Mouse (Mus musculus) liver, postnatal 0 days (tissue): ENCODE measurements around the gene Dnaic1. TPM values are rescaled to one million over a fixed set of nuclear protein-coding genes. Genes with fewer than 3 reads are reported as not detected.

Experiments
- ATAC-seq: fragments of 200-750 bp; cut with Nextera tagmentation; 2 replicates; pipeline ENCODE4 v1.8.0; 2017; ENCODE audit warnings: mild to moderate bottlenecking, moderate library complexity
- DNase-seq: peaks from one replicate; pipeline ENCODE4 v3.0.0-alpha.2; 2016
- H3K27ac ChIP-seq: fragments of 300-500 bp; sonication (generic); 2 replicates; pipeline ENCODE4 v1.5.1; 2014; ENCODE audit warnings: antibody characterized with exemption, moderate library complexity, mild to moderate bottlenecking, low read depth
- H3K27me3 ChIP-seq: fragments of 300-500 bp; sonication (generic); 2 replicates; pipeline ENCODE4 v1.6.1; 2014; ENCODE audit warnings: low read length, control low read depth, mixed read lengths; ENCODE audit not compliant: insufficient read depth
- H3K36me3 ChIP-seq: fragments of 300-500 bp; sonication (generic); replicated peaks from 2 replicates; pipeline ENCODE4 v1.6.1; 2014; ENCODE audit warnings: mild to moderate bottlenecking, control low read depth, low read length, moderate library complexity, mixed read lengths; ENCODE audit not compliant: insufficient read depth
- H3K4me1 ChIP-seq: fragments of 300-500 bp; sonication (generic); 2 replicates; pipeline ENCODE4 v1.6.1; 2014; ENCODE audit warnings: antibody characterized with exemption, mild to moderate bottlenecking, control low read depth; ENCODE audit not compliant: insufficient read depth
- H3K4me2 ChIP-seq: fragments of 300-500 bp; sonication (generic); 2 replicates; pipeline ENCODE4 v1.6.1; 2014; ENCODE audit warnings: low read depth, mild to moderate bottlenecking, low read length, moderate library complexity, mixed read lengths
- H3K4me3 ChIP-seq: fragments of 300-500 bp; sonication (generic); 2 replicates; pipeline ENCODE4 v1.5.1; 2014; ENCODE audit warnings: low read depth, low read length
- H3K9ac ChIP-seq: fragments of 300-500 bp; sonication (generic); replicated peaks from 2 replicates; pipeline ENCODE4 v1.6.1; 2014; ENCODE audit warnings: mild to moderate bottlenecking, moderate library complexity
- H3K9me3 ChIP-seq: fragments of 300-500 bp; sonication (generic); 2 replicates; pipeline ENCODE4 v1.6.1; 2016; ENCODE audit warnings: mild to moderate bottlenecking, control low read depth, low read length, mixed read lengths
- CTCF ChIP-seq: sonication (generic); IDR thresholded peaks from 2 replicates; pipeline ENCODE4 v1.5.1; 2016; ENCODE audit warnings: antibody characterized with exemption, low read depth
- EP300 ChIP-seq: IDR thresholded peaks from 2 replicates; pipeline ENCODE4 v1.6.1; 2016; ENCODE audit warnings: antibody characterized with exemption, low read depth, mild to moderate bottlenecking
- WGBS: fragments of 180-500 bp; shearing (Covaris S2); extraction: QIAGEN DNeasy Blood & Tissue Kit; methylation state at CpG from one replicate; pipeline ENCODE4 v1.1.7; 2014; ENCODE audit not compliant: insufficient replicate concordance; 5-methylcytosine and 5-hydroxymethylcytosine counted together
- polyA plus RNA-seq: library from polyadenylated mRNA; unstranded; fragments of >200 nt; fragmentation: Nextera tagmentation; extraction: Ambion mirVana; gene quantifications from 2 replicates; pipeline ENCODE4 v1.2.1, GENCODE M21; 2015

Dnaic1 gene
- polyA plus RNA-seq, 1 experiment from 2014 or later: 14.2 TPM

DNA sequence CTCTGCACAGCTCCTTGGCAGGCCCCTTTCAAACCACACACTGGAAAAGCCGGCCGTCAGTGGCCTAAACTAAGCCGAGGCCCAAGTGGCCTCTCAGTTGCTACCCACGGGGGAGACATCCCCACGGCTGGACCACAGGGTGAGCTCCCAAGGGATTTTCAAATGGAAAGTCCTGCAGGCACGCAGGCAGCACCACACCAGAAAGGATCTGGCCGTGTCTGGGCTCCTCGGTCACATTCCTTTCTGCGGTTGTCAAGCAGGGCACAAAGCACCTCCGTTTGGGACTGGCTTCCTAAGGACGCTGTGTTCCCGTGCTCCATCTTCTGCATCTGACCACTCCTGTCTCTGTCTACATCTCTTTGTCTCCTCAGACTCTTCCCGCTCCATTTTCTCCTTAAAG lies 42.5 kb upstream of the Dnaic1 start:
- Histone ChIP-seq H3K4me2 (no peak overlapping the region), H3K4me1 (no peaks in the 10 kb centered on the region), H3K9ac (no peak overlapping the region), H3K36me3 (no peaks in the 10 kb centered on the region), H3K27ac (no peak overlapping the region), H3K4me3 (no peak overlapping the region), H3K9me3 (no peaks in the 10 kb centered on the region), H3K27me3 (no peaks in the 10 kb centered on the region)
- no peak for ATAC-seq
- DNase-seq: no peak
- WGBS: 63% methylated on average over 13 of the region's 13 CpGs
- no peak for TF ChIP-seq EP300
- no peak for TF ChIP-seq CTCF

DNA sequence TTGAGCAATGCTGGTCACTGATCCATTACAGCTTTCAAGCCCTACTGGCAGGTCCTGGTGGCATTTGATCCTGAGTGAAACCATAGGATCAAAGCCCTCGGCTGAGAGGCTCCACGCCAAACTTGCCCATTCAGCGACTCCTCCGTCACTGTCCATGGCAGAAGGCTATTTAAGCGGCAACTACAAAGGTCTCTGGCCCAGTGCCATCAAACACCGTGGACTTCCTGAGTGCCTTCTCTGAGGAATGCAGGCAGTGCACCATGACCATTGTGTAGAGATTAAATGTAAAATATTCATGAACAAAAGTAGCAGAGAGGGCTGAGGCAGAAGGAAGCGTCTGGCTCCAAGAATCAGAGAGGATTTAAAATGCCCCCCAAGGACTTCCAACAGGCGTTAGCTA lies 41.6 kb upstream of the Dnaic1 start:
- DNase-seq (no peak), ATAC-seq (no peak)
- Histone ChIP-seq H3K36me3 (no peaks in the 10 kb centered on the region), H3K27ac (no peak overlapping the region), H3K4me2 (no peak overlapping the region), H3K27me3 (no peaks in the 10 kb centered on the region), H3K9ac (no peak overlapping the region), H3K9me3 (no peaks in the 10 kb centered on the region), H3K4me3 (no peak overlapping the region), H3K4me1 (no peaks in the 10 kb centered on the region)
- TF ChIP-seq CTCF (no peak), EP300 (no peak)
- WGBS: 45% methylated on average over 8 of the region's 8 CpGs

GRCm38 (mm10) chr4:41532420-41532819 lies 37.2 kb upstream of the Dnaic1 start:
- Histone ChIP-seq H3K27me3 (no peaks in the 10 kb centered on the region), H3K9ac (no peak overlapping the region), H3K4me3 (no peak overlapping the region), H3K9me3 (no peaks in the 10 kb centered on the region), H3K4me2 (no peak overlapping the region), H3K36me3 (no peaks in the 10 kb centered on the region), H3K4me1 (no peaks in the 10 kb centered on the region), H3K27ac (no peak overlapping the region)
- TF ChIP-seq EP300 (no peak), CTCF (no peak)
- 25% methylated on average over 6 of the region's 6 CpGs for WGBS
- ATAC-seq: no peak
- DNase-seq: peak; percentile 52

DNA sequence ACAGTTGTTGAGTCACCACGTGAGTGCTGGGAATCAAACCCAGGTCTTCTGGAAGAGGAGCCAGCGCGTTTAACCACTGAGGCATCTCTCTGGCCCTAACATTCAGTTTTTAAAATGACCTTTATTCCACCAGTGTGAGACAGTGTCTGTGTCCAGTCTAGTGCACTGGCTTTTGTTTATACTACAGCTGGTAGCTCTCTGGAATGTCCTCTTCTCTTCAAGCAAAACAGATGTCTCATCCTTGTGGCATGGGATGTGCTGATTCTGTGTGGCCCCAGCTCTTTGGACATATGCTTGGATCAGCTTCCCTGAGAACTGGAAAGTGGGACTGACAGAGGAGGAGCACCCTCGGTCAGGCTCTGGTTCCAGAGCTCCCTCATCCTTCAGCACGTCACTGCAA lies 34.7 kb upstream of the Dnaic1 start:
- Histone ChIP-seq H3K4me2 (no peak overlapping the region), H3K4me3 (no peak overlapping the region), H3K27me3 (no peaks in the 10 kb centered on the region), H3K36me3 (no peaks in the 10 kb centered on the region), H3K9me3 (no peaks in the 10 kb centered on the region), H3K27ac (no peak overlapping the region), H3K4me1 (no peaks in the 10 kb centered on the region), H3K9ac (no peak overlapping the region)
- DNase-seq: no peak
- TF ChIP-seq EP300 (no peak), CTCF (no peak)
- WGBS: 73% methylated on average over 5 of the region's 5 CpGs
- ATAC-seq: no peak

GRCm38 (mm10) chr4:41542136-41542535 lies 27.4 kb upstream of the Dnaic1 start:
- H3K4me1 ChIP-seq: no peaks in the 10 kb centered on the region
- WGBS: 68% methylated on average over 8 of the region's 8 CpGs
- TF ChIP-seq EP300: no peak
- no peak for TF ChIP-seq CTCF
- H3K9ac ChIP-seq: no peak overlapping the region
- H3K27me3 ChIP-seq: no peaks in the 10 kb centered on the region
- ATAC-seq: no peak
- no peak overlapping the region for H3K27ac ChIP-seq
- H3K36me3 ChIP-seq: no peaks in the 10 kb centered on the region
- no peaks in the 10 kb centered on the region for H3K9me3 ChIP-seq
- no peak overlapping the region for H3K4me2 ChIP-seq
- DNase-seq: no peak
- H3K4me3 ChIP-seq: no peak overlapping the region

DNA sequence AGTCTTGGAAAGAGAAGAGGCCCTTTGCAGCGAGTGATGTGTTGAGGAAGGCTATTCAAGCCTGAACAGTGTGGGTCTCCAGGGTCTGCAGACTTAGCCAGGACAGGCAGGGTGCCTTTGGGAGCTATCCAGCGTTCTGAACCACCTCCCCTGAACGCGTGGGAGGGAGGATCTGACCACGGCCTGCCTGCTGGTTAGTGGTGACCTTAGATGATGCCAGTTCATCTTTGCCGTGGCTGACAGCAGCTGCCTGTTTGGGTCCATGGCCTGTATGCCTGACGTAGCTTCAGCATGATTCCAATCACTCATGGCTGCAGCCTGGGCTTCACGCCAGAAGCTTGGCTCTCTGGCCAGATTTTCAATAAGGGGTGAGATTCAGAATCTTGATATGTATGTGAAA lies 23.6 kb upstream of the Dnaic1 start:
- no peak overlapping the region for H3K4me3 ChIP-seq
- H3K36me3 ChIP-seq: no peaks in the 10 kb centered on the region
- ATAC-seq (no peak), DNase-seq (peak; percentile 53)
- no peaks in the 10 kb centered on the region for H3K9me3 ChIP-seq
- no peak overlapping the region for H3K27ac ChIP-seq
- 20% methylated on average over 8 of the region's 8 CpGs for WGBS
- H3K9ac ChIP-seq: no peak overlapping the region
- TF ChIP-seq EP300 (no peak), CTCF (no peak)
- H3K4me1 ChIP-seq: no peaks in the 10 kb centered on the region
- H3K27me3 ChIP-seq: no peaks in the 10 kb centered on the region
- no peak overlapping the region for H3K4me2 ChIP-seq

GRCm38 (mm10) chr4:41547086-41547485 lies 22.5 kb upstream of the Dnaic1 start:
- no peaks in the 10 kb centered on the region for H3K27me3 ChIP-seq
- H3K4me3 ChIP-seq: no peak overlapping the region
- H3K9me3 ChIP-seq: no peaks in the 10 kb centered on the region
- ATAC-seq (no peak), DNase-seq (no peak)
- WGBS: 56% methylated on average over 1 of the region's 1 CpGs
- H3K9ac ChIP-seq: no peak overlapping the region
- no peaks in the 10 kb centered on the region for H3K4me1 ChIP-seq
- H3K27ac ChIP-seq: no peak overlapping the region
- no peak for TF ChIP-seq EP300
- TF ChIP-seq CTCF: no peak
- H3K36me3 ChIP-seq: no peaks in the 10 kb centered on the region
- H3K4me2 ChIP-seq: no peak overlapping the region
